Mouse (Mus musculus): ENCODE results near the gene Tm9sf4. TPM values are rescaled to one million over a fixed set of nuclear protein-coding genes. Genes with fewer than 3 reads are reported as not detected.
A peak's percentile ranks its signal among the peaks of the same experiment; 100 is the strongest.

The Tm9sf4 gene
- total RNA-seq, 2 experiments from 2014 or later: 114 to 123 TPM

DNA sequence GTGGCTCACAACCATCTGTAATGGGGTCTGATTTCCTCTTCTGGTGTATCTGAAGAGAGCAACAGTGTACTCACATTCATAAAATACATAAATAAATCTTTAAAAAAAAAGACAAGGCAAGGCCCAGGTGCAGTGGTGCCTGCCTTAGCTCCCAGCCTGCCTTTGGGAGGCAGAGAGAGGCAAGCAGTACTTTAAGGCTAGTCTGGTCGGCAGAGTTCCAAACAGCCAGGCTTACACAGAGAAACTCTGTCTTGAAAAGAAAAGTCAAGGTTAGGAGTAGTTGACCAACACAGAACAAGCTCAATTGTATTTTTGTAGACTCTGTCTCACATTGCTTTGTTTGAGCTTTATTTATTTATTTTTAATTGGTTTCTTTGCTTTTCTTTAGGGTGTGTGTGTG is 41.7 kb downstream of the Tm9sf4 start:
- intact Hi-C loops (cut with DNase I): no loop called here
- DNase-seq (ENCODE audit: low spot score in 2 of 2): no peak

DNA sequence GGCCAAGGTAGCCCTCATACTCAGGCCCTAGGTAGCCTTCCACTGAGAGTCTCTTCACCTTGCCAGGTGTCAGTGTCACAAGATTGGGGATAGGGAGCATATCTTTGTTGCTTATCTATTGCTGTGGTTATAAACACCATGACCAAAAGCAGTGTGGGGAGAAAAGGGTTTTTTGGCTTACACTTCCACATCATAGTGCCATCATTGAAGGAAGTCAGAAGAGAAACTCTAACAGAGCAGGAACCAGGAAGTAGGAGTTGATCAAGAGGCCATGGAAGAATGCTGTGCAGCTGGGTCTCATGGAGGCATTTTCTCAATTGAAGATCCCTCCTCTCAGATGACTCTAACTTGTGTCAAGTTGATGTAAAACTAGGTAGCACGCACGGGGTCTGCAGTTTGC is 47.0 kb downstream of the Tm9sf4 start:
- intact Hi-C loops (cut with DNase I): no loop called here
- DNase-seq (ENCODE audit: low spot score in 2 of 2): no peak

DNA sequence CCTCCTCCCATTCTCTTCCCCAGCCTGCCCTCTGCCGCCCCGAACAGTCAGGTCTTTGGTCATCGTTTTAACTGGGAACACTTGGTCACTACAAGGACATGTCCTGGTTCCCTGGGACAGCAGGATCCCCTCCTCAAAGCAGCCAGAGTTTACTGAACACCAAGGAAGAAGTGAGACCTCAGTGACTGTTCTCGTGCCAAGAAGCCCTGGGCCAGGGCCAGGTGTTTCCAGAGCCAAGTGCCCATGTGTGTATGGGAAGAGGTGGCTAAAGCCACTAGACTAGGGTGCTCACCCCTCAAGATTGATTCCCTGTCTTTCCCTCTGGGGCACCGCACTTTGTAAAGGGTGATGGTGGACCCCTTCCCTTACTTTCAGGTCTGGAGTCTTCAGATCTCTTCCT is 48.2 kb downstream of the Tm9sf4 start:
- intact Hi-C loops (cut with DNase I): no loop called here
- DNase-seq (ENCODE audit: low spot score in 2 of 2): no peak

DNA sequence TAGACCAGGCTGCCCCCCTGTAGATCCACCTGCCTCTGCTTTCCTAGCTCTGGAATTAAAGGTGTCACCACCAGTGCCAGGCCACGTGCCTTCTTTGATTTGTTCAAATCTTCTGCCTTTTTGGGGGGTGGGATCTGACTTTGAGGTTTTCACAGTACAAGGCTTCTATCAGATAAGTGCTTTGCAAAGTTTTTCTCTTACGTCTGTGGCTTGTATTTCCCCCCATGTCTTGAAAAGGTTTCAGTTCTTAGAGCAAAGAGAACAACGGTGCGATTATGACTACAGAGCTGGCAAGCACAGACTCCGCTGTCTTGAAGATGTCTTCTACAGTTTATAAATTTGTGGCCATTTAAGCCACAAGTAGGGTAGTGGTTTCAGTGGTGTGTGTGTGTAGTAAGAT is 50.3 kb downstream of the Tm9sf4 start:
- intact Hi-C loops (cut with DNase I): no loop called here
- DNase-seq (ENCODE audit: low spot score in 2 of 2): no peak

- intact Hi-C loops (cut with DNase I): no loop called here
Measured at GRCm38 (mm10) chr2:153213351-153213750, 52.2 kb downstream of the Tm9sf4 start.

GRCm38 (mm10) chr2:153214771-153215259 is 53.7 kb downstream of the Tm9sf4 start:
- intact Hi-C loops (cut with DNase I): no loop called here
- no peak for DNase-seq (ENCODE audit: low spot score in 2 of 2)

More at GRCm38 (mm10) chr2:153213351-153213750, 52.2 kb downstream of the Tm9sf4 start:
- DNase-seq (ENCODE audit: low spot score in 2 of 2): no peak

DNA sequence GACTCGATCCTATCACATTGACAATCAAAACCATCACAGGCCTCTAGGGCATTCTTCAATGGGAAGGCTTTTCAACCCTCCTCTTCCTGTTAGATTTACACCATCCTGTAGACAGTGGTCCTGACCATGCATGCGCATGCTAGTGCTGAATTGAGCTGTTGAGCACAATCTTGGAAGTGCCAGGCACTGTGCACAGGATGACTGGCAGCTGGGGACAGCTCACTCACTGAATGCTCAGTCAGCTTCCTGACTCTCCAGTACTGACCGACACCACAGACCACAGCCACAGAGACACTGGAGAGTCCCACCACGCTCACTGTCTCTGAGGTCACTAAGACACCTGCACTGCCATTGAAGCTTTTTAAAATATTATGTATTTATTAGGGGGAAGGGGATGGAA is 54.3 kb downstream of the Tm9sf4 start:
- DNase-seq (ENCODE audit: low spot score in 2 of 2): no peak
- intact Hi-C loops (cut with DNase I): no loop called here

- DNase-seq (ENCODE audit: low spot score in 2 of 2): no peak
- intact Hi-C loops (cut with DNase I): no loop called here
Measured at GRCm38 (mm10) chr2:153217826-153218340, 56.8 kb downstream of the Tm9sf4 start.

- DNase-seq (ENCODE audit: low spot score in 2 of 2): no peak
- intact Hi-C loops (cut with DNase I): no loop called here
Measured at GRCm38 (mm10) chr2:153218516-153218915, 57.4 kb downstream of the Tm9sf4 start.

GRCm38 (mm10) chr2:153221620-153222019 is 60.5 kb downstream of the Tm9sf4 start:
- intact Hi-C loops (cut with DNase I): no loop called here
- no peak for DNase-seq (ENCODE audit: low spot score in 2 of 2)

DNA sequence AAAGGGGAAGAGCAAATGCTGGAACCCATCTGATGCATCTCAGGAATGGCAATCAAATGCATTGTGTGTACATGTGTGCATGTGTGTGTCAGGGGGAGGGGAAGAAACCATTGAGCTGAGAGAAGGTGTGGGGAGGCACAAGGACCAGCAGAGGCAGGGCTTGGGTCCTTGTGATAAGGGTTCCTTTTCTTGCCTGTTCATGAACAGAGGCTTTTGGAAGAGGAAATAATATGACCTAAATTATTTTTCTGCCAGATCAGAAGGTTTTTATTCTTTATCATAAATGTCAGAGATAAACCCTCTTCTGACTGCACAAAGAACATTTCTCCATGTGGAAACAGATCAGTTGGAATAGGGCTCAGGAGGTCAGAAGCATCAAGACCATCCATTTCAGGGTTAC is 61.0 kb downstream of the Tm9sf4 start:
- DNase-seq (ENCODE audit: low spot score in 2 of 2): no peak

DNA sequence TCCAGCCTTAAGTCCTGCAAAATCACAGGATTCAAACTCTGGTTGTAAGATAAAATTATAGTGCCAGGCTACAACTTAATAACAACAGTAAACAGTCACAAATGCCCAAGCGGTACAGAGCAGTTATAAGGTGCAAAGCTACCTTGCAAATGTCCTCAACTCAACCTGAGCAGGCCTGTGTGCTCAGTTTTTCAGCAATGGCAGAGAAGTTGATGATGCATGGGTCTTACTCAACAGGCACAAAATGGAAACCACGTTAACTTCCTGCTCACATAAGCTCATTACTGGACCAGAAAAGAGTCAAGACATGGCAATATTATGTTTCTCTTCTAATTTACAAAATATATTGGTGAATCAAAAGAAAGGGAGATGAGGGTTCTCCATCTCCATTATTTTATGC is 61.5 kb downstream of the Tm9sf4 start:
- intact Hi-C loops (cut with DNase I): no loop called here
- DNase-seq (ENCODE audit: low spot score in 2 of 2): no peak

More for the DNA sequence above, 61.0 kb downstream of the Tm9sf4 start:
- intact Hi-C loops (cut with DNase I): no loop called here

- intact Hi-C loops (cut with DNase I): no loop called here
- DNase-seq (ENCODE audit: low spot score in 2 of 2): peak; percentile 59 to 65
Measured at GRCm38 (mm10) chr2:153224946-153225594, 64.0 kb downstream of the Tm9sf4 start, which contains the start of gene Tspyl3. Gene Tspyl3 (minus strand): TSS chr2:153225441.

GRCm38 (mm10) chr2:153225595-153225953 is 64.5 kb downstream of the Tm9sf4 start:
- intact Hi-C loops (cut with DNase I): no loop called here
- no peak for DNase-seq (ENCODE audit: low spot score in 2 of 2)

DNA sequence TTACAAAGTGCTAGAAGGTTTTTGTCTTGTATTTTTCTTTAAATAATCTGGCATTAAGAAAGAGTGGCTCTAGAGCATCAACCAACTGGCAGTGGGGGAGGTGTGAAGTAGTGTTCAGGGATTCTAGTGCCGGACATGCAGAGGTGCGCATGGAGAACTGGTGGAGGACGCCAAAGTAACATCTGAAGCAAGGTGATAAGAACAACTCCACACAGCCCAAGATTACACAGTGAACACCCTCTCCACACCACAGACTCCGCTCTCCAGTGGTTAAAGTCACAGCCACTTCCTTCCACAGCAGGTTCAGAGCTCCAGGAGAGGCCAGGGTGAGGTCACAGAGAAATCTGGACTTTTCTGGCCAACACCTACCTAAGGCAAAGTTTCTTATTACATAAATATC is 66.9 kb downstream of the Tm9sf4 start:
- intact Hi-C loops (cut with DNase I): no loop called here
- DNase-seq (ENCODE audit: low spot score in 2 of 2): no peak

- DNase-seq (ENCODE audit: low spot score in 2 of 2): no peak
- intact Hi-C loops (cut with DNase I): no loop called here
Measured at GRCm38 (mm10) chr2:153228523-153228922, 67.4 kb downstream of the Tm9sf4 start.

DNA sequence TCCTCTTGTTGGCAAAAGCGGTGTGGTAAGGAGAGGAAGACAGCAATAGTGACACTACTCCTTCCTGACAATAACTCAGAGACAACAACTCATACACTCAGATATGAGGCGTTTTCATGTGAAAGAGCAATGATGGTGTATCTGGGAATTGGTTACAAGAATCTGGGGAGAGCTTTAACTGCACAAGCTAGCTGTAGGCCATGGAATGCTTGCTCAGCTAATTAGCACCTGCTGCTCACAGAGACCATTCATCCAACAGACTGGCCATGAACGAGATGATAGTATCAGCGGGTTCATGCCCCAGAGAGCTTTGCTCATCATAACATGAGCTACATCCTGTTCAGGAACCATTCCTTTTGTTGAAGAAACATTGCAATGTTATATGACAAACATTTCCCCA is 76.1 kb downstream of the Tm9sf4 start:
- DNase-seq (ENCODE audit: low spot score in 2 of 2): no peak
- intact Hi-C loops (cut with DNase I): no loop called here

- intact Hi-C loops (cut with DNase I): no loop called here
- DNase-seq (ENCODE audit: low spot score in 2 of 2): no peak
Measured at GRCm38 (mm10) chr2:153237891-153238290, 76.8 kb downstream of the Tm9sf4 start.

DNA sequence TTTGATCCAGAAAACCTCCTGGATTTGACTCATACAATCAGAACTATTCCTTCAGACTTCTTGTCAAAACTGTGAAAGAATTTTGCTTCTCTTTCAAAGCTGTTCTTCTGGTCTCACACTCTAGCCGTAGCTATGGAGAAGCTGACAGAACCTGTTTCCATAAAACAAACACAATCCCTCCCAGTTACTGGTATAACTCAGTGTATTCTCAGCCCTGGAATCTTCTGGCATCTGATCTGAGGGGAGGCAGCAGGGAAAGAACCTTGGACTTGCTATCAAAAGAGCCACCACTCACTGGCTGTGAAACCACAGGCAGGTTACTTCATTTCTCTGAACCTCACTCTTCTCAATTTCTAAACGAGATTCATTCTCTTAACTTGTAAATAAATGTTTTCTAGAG is 77.3 kb downstream of the Tm9sf4 start:
- intact Hi-C loops (cut with DNase I): no loop called here
- no peak for DNase-seq (ENCODE audit: low spot score in 2 of 2)

GRCm38 (mm10) chr2:153239021-153239859 is 78.1 kb downstream of the Tm9sf4 start:
- intact Hi-C loops (cut with DNase I): no loop called here
- no peak for DNase-seq (ENCODE audit: low spot score in 2 of 2)
